Mouse (Mus musculus) embryonic facial prominence, embryonic 10.5 days (tissue): ENCODE data around the gene Ddx46. TPM values are rescaled to one million over a fixed set of nuclear protein-coding genes. Genes with fewer than 3 reads are reported as not detected.

Experiments
- DNase-seq: peaks from one replicate; pipeline ENCODE4 v3.0.0-alpha.2; 2017; ENCODE audit warnings: low spot score
- H3K27ac ChIP-seq: fragments of 300-500 bp; sonication (generic); replicated peaks from 2 replicates; pipeline ENCODE4 v1.5.1; 2016; ENCODE audit warnings: mild to moderate bottlenecking
- H3K27me3 ChIP-seq: fragments of 300-500 bp; sonication (generic); replicated peaks from 2 replicates; pipeline ENCODE4 v1.6.1; 2016; ENCODE audit warnings: low read depth, mild to moderate bottlenecking; ENCODE audit not compliant: poor library complexity, severe bottlenecking
- H3K36me3 ChIP-seq: fragments of 300-500 bp; sonication (generic); replicated peaks from 2 replicates; pipeline ENCODE4 v1.6.1; 2016; ENCODE audit warnings: mild to moderate bottlenecking, moderate library complexity
- H3K4me1 ChIP-seq: fragments of 300-500 bp; sonication (generic); 2 replicates; pipeline ENCODE4 v1.6.1; 2016
- H3K4me3 ChIP-seq: fragments of 300-500 bp; sonication (generic); 2 replicates; pipeline ENCODE4 v1.5.1; 2016; ENCODE audit warnings: mild to moderate bottlenecking, moderate library complexity
- H3K9me3 ChIP-seq: fragments of 300-500 bp; sonication (generic); 2 replicates; pipeline ENCODE4 v1.6.1; 2016; ENCODE audit warnings: mild to moderate bottlenecking
- WGBS: fragments of 180-500 bp; shearing (Covaris S2); methylation state at CpG from one replicate; pipeline ENCODE4 v1.1.7; 2016; 5-methylcytosine and 5-hydroxymethylcytosine counted together
- polyA plus RNA-seq: library from polyadenylated mRNA; unstranded; fragments of >200 nt; fragmentation: Nextera tagmentation; extraction: Ambion mirVana; gene quantifications from 2 replicates; pipeline ENCODE4 v1.2.1, GENCODE M21; 2016

Gene Ddx46
- polyA plus RNA-seq = 44.7 and 47.4 TPM in 2 replicates

DNA sequence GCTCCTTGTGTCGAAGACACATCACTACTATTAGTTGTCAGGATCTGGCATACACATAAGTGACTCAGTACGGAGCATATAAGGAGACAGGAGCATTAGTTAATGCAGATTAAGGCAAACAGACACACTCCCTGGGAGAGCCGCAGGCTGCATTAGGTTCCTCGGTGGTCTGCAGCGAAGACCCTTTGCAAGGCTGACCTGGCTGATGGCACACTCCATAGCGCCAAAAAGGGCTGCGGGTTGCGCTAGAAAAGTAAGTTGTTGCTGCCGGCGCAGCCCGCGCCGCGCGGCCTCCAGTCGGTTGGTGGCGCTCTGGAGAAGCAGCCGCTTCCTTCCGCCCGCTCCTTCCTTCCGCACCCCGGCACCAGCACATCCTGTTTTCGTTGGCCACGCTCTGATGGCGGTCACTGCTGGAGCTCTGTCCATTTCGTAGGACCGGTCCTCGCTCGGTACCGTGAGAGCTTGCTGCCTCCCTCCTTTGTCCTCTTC, at the start of gene Ddx46:
Gene Ddx46, plus strand, starts transcription at position 389 of the 489 bp plus-strand sequence.
- DNase-seq = peak; percentile 92
- H3K4me3 ChIP-seq = peak within 1 kb of the TSS; percentile 100
- H3K4me1 ChIP-seq = peaks cover 16% of the 10 kb centered on the region
- 6% methylated on average over 30 of the region's 30 CpGs for WGBS
- H3K9me3 ChIP-seq = no peaks in the 10 kb centered on the region
- no peaks in the 10 kb centered on the region for H3K27me3 ChIP-seq
- peaks cover 68% of the 10 kb centered on the region for H3K36me3 ChIP-seq
- H3K27ac ChIP-seq = peak within 1 kb of the TSS; percentile 91

DNA sequence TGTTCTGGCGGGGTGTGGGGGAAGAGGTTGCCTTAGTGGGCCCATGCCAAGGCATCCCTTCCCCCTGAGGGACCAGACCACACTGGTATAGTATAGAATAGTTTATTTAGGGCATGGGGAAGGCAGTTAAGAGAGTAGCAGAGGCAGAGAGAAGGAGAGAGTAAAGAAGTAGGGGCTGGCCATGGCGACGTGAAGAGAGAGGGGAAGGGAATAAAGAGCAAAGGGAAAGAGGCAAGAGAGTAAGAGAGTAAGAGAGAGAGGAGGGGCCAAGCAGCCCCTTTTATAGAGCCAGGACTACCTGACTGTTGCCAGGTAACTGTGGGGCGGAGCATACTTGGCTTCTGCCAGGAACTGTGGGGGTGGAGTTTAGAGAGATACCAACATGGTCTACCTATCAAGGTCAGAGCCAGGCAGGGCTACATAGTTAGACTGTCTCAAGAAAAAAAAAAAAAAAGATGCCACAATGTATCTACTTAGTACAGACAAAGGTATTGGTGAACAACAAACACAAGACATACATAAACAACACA, 42.8 kb upstream of the Ddx46 start:
- H3K27me3 ChIP-seq = peaks cover 11% of the 10 kb centered on the region
- peak overlapping the region; percentile 86; the same call in 1 of the 2 replicates for H3K27ac ChIP-seq
- H3K4me3 ChIP-seq = peak overlapping the region; percentile 76; the same call in 1 of the 2 replicates
- no peak for DNase-seq
- WGBS = 71% methylated on average over 4 of the region's 4 CpGs
- H3K36me3 ChIP-seq = peaks cover 28% of the 10 kb centered on the region
- H3K4me1 ChIP-seq = peaks cover 14% of the 10 kb centered on the region
- H3K9me3 ChIP-seq = no peaks in the 10 kb centered on the region

DNA sequence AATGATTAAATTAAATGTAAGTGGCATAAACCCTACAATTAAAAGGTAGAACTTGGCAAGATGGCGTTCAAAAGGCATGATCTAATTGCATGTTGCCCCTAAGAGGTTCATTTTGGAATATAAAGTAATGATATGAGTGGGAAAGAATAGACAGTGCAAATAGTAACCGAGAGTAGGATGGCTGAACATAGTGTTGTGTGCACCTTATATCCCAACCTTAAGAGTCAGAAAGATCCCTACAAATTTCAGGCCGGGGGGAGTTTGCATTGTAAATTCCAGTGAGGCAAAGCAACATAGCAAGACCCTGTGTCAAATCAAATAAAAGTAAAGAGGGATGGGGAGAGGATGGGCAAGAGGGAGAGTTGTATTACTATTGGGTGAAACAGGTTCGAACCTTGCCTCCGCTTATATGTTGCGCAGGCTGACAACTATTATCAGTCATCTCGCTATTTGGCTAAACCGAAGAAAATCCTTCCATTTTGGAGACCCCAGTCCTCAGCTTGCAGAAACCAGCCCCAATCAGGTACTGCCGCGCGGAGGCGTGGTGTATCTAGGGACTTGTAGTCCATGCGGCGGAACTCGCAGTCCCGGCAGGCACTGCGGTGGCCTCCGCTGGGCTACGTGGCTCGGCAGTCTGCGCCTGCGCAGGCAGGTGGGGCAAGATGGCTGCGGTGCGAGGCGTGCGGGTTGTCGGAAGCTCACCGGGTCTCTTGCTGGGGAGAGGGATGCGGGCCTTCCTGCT, 42.1 kb upstream of the Ddx46 start:
- Histone ChIP-seq H3K27me3 (peaks cover 11% of the 10 kb centered on the region), H3K9me3 (no peaks in the 10 kb centered on the region), H3K4me1 (peaks cover 14% of the 10 kb centered on the region), H3K27ac (peak overlapping the region; percentile 86), H3K4me3 (peak overlapping the region; percentile 76), H3K36me3 (peaks cover 35% of the 10 kb centered on the region)
- peak; percentile 99 for DNase-seq
- 4% methylated on average over 29 of the region's 29 CpGs for WGBS

DNA sequence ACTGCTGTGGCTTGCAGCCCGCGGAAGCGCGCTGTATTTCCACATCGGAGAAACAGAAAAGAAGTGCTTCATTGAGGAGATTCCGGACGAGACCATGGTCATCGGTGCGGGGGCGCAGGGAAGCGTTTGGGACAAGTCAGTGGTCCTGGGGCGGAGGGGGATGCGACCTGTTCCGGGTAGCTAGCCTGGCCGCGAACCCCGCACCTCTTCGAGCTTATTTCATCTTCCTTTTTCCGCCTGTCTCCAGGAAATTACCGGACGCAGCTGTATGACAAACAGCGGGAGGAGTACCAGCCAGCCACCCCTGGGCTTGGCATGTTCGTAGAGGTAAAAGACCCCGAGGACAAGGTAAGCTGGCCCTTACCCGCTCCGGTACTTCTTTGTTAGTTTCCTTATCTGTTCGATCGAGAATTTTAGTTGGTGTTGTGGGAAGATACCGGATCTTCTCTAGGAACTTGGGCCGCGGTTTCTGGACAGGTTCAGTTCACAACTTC, 41.5 kb upstream of the Ddx46 start:
- H3K36me3 ChIP-seq = peaks cover 41% of the 10 kb centered on the region
- peak overlapping the region; percentile 86 for H3K27ac ChIP-seq
- DNase-seq = no peak
- under 1% methylated on average over 31 of the region's 31 CpGs for WGBS
- H3K4me3 ChIP-seq = peak overlapping the region; percentile 76
- no peaks in the 10 kb centered on the region for H3K9me3 ChIP-seq
- peaks cover 11% of the 10 kb centered on the region for H3K27me3 ChIP-seq
- H3K4me1 ChIP-seq = peaks cover 14% of the 10 kb centered on the region

DNA sequence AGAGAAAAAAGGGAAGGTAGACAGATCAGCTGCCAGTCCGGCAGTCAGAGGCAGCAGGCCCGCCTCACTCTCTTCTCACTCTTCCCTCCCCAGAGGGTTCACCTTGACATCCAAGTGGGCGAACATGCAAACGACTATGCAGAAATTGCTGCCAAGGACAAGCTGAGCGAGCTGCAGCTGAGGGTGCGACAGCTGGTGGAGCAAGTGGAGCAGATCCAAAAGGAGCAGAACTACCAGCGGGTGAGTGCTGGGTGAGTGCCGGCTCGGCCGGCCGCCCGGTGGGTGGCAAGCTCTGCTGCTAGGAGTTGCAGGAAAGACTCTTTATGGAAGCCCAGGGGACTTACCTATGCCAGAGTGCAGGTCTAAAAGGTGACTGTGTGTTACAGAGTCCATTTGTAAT, 39.5 kb upstream of the Ddx46 start:
- peaks cover 24% of the 10 kb centered on the region for H3K4me1 ChIP-seq
- H3K4me3 ChIP-seq = no peak overlapping the region
- no peak overlapping the region for H3K27ac ChIP-seq
- H3K27me3 ChIP-seq = peaks cover 11% of the 10 kb centered on the region
- 91% methylated on average over 12 of the region's 12 CpGs for WGBS
- no peak for DNase-seq
- H3K9me3 ChIP-seq = no peaks in the 10 kb centered on the region
- H3K36me3 ChIP-seq = peaks cover 47% of the 10 kb centered on the region

DNA sequence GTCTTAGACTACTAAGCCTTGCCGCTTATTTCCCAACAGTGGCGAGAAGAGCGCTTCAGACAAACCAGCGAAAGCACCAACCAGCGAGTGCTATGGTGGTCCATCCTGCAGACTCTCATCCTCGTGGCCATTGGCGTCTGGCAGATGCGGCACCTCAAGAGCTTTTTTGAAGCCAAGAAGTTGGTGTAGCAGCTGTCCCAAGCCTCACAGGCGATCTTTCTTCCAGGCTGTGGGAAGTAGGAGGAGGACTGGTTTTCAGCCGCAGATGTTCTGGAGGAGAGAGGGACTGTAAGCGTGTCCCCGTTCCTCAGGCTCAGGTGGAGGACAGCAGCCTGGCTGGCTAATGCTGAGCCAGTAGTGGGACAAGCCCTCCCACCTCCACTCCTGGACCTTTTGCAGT, 38.0 kb upstream of the Ddx46 start:
- no peak overlapping the region for H3K4me3 ChIP-seq
- H3K4me1 ChIP-seq = peaks cover 31% of the 10 kb centered on the region
- no peak for DNase-seq
- H3K9me3 ChIP-seq = no peaks in the 10 kb centered on the region
- peaks cover 47% of the 10 kb centered on the region for H3K36me3 ChIP-seq
- WGBS = 94% methylated on average over 12 of the region's 12 CpGs
- H3K27ac ChIP-seq = no peak overlapping the region
- peaks cover 1% of the 10 kb centered on the region; the same call in 1 of the 2 replicates for H3K27me3 ChIP-seq

DNA sequence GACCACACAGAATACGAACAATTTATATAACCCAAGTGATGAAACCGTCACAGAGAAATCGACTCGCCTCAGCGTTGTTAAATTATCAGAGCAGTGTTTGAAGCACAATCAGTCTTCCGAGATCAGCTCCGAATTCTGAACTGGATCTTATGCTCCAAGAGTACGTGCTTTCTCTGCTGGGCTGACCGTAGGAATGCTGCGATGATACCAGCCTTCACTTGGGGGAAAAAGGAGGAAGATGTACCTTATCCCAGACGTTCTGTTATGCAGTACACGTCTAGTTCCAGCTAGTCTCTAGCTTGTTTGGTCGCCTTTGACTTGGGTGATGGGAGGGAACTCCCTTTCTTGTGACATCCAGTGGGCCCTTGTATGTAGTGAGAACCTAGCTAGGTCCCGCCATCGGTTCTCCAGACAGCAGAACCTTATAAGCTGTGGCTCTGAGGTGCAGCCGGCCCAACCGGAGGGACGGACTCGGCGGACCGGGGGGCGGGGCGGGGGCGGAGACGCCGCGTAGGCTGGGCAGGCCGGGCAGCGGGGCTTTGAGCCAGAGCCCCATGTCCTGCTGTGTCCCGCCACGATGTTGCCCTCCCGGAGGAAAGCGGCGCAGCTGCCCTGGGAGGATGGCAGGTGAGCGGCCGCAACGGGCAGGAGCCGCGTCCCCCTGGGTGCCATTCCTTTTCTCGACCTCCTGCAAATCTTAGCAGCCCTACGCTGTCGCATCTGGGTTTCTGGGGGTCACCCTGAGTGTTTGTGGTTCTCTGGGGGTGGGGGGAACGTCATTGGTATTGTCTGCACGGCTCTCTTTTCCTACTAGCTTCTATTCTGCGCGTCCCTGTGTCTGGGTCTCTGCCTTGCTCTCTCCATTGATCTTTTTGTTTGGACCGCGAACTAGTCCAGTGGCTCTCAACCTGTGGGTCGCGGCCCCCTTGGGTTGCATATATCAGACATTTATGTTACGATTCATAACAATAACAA, 35.0 kb upstream of the Ddx46 start, which contains the start of gene B4galt7:
Gene B4galt7, plus strand, starts transcription at position 331 of the 975 bp plus-strand sequence.
- H3K4me3 ChIP-seq = peak within 1 kb of the TSS; percentile 89
- 10% methylated on average over 51 of the region's 51 CpGs for WGBS
- peak; percentile 91 for DNase-seq
- H3K36me3 ChIP-seq = peaks cover 53% of the 10 kb centered on the region
- H3K9me3 ChIP-seq = no peaks in the 10 kb centered on the region
- H3K27me3 ChIP-seq = no peaks in the 10 kb centered on the region
- H3K27ac ChIP-seq = peak within 1 kb of the TSS; percentile 81
- H3K4me1 ChIP-seq = peaks cover 17% of the 10 kb centered on the region

DNA sequence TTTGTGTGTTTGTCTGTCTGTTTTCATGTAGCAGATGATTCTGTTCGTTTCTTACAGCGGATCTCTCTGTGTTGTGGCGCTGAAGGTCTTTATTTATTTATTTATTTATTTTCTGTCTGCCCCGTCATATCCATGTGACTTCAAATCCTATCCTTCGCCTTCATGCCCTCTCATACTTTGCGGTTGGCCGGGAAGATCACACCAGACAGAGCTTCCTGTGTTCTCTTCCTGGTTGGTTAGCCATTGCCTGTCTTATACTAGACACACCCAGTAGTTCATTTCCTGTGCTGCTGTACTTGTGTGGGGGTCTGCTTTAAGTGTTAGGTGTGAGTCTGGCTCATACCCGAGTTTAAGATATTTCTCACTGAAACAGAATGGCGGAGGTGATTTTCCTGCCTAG, 34.2 kb upstream of the Ddx46 start:
- no peaks in the 10 kb centered on the region for H3K9me3 ChIP-seq

DNA sequence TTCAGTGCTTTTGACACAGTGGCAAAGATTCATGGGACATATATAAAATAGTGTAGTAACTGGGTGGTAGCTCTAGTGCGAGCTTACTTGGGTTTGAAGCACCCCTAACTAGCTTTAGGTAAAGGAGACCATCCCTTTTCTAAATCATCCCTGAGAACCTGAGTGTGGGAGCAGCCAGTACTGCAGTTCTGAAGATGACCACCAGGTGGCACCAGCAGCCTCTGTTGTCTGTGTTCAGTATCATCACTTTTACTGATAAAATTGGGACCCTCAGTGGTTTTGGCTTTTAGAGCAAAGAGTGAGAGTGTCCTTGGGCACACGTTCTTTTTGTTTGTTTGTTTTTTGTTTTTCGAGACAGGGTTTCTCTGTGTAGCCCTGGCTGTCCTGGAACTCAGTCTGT, 33.2 kb upstream of the Ddx46 start:
- 12% methylated on average over 3 of the region's 3 CpGs for WGBS
- H3K4me1 ChIP-seq = peaks cover 17% of the 10 kb centered on the region
- H3K36me3 ChIP-seq = peaks cover 53% of the 10 kb centered on the region
- H3K27me3 ChIP-seq = no peaks in the 10 kb centered on the region
- H3K9me3 ChIP-seq = no peaks in the 10 kb centered on the region
- H3K27ac ChIP-seq = no peak overlapping the region
- peak; percentile 86 for DNase-seq
- no peak overlapping the region for H3K4me3 ChIP-seq

More for the DNA sequence above, 34.2 kb upstream of the Ddx46 start:
- 29% methylated on average over 9 of the region's 9 CpGs for whole genome bisulfite sequencing
- DNase-seq = no peak
- H3K36me3 ChIP-seq = peaks cover 53% of the 10 kb centered on the region
- peaks cover 17% of the 10 kb centered on the region for H3K4me1 ChIP-seq
- 0 out of 2 replicates have a peak overlapping the region, but pooled peaks have one; percentile 81 for H3K27ac ChIP-seq
- H3K27me3 ChIP-seq = no peaks in the 10 kb centered on the region
- peak overlapping the region; percentile 89 for H3K4me3 ChIP-seq

DNA sequence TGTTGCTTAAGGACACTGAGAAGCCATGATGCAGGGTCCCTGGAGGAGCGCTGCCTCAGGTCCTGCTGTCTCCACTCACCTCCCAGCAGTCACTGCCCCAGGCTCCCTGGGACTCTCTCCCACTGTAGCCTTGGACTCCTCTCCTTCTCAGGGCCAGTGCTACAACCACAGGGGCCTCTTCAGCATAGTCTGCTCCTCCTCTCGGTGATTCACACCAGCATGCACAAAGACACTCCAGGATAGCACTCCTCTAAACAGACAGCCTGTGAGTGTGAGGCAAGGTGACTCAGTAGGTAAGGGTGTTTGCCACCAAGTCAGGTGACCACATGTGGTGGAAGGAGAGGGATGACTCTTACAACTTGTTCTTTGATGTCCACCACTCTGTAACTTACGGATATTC, 30.2 kb upstream of the Ddx46 start:
- no peak overlapping the region for H3K27ac ChIP-seq
- no peak for DNase-seq
- H3K36me3 ChIP-seq = peaks cover 60% of the 10 kb centered on the region
- no peaks in the 10 kb centered on the region for H3K9me3 ChIP-seq
- H3K27me3 ChIP-seq = no peaks in the 10 kb centered on the region
- H3K4me3 ChIP-seq = no peak overlapping the region
- 93% methylated on average over 3 of the region's 3 CpGs for WGBS
- H3K4me1 ChIP-seq = peaks cover 12% of the 10 kb centered on the region

DNA sequence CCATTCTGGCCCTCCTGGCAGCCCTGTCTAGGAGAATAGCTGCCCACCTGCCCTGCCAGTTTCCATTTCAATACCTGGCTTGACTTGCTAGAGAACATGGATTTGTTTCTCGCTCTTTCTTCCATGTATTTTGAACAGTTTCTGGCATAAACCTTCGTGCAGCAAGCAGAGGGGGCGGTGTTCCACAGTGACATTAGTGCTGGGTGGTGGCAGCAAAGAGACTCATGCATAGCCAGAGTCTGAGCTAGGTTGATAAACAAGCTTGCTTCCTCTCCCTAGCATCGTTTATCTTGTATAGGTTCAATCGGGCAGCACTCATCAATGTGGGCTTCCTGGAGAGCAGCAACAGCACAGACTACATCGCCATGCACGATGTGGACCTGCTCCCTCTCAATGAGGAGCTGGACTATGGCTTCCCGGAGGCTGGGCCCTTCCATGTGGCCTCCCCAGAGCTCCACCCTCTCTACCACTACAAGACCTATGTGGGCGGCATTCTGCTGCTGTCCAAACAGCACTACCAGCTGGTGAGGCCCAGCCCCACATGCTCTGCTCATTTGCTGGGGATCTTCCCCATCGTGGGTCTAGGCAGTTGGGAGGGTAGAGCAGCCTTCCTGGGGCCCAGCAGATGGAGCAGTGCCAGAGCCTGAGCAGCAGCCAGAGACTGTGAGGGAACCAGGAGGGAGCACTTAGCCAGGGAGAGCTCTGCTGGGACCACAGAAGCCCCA, 27.8 kb upstream of the Ddx46 start:
- 79% methylated on average over 10 of the region's 10 CpGs for WGBS
- Histone ChIP-seq H3K4me3 (no peak overlapping the region), H3K27me3 (no peaks in the 10 kb centered on the region), H3K9me3 (no peaks in the 10 kb centered on the region), H3K36me3 (peaks cover 79% of the 10 kb centered on the region), H3K27ac (no peak overlapping the region), H3K4me1 (peaks cover 7% of the 10 kb centered on the region)
- no peak for DNase-seq
